Mouse (Mus musculus) layer of hippocampus, adult 9-10 months (tissue): ENCODE data around the gene Slc8a1.
A peak's percentile ranks its signal among the peaks of the same experiment; 100 is the strongest.

Source experiments
- DNase-seq: peaks from one replicate; pipeline ENCODE4 v3.0.0; 2022; ENCODE audit warnings: low spot score

Slc8a1 gene

GRCm38 (mm10) chr17:81554052-81554734, 184.0 kb downstream of the Slc8a1 start:
- no peak for DNase-seq

DNA sequence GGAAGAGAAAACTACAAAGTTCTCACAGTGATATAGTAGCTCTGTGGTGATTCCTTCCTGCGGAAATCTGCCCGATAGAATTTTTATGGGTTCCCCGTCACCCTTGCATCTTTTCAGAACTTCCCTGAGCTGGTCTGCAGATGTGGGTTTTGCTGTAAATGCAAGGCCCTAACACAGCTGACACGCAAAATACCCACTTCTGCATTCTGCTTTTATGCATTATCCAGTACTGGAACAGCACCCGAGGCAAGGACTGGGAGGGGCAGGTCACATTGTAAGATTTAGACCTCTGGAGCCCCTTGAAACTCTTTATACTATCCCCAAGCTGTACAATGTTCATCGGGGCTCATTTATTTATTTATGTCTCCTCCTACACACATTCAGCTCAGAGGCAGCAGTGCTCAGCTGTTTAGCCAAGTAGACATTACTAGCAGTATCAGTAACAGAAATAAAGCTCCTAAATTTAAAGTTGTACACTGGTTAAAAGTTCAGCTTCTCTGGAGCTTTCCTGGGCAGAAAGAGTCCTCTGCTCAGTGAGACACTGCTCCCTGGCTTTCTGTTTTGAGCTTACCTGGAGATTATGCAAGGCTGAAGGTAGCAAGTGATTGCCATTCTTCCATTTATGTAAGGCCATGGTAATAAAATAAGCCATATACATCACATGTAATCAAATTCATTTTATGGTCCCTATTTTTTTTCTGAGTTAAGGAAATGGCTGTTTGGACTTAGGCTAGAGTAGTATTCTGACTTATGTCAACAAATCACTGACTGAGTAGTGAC, 186.1 kb downstream of the Slc8a1 start:
- DNase-seq = no peak

GRCm38 (mm10) chr17:81550864-81551263, 187.3 kb downstream of the Slc8a1 start:
- no peak for DNase-seq

- DNase-seq = no peak
Measured at GRCm38 (mm10) chr17:81548016-81548415, 190.2 kb downstream of the Slc8a1 start.

DNA sequence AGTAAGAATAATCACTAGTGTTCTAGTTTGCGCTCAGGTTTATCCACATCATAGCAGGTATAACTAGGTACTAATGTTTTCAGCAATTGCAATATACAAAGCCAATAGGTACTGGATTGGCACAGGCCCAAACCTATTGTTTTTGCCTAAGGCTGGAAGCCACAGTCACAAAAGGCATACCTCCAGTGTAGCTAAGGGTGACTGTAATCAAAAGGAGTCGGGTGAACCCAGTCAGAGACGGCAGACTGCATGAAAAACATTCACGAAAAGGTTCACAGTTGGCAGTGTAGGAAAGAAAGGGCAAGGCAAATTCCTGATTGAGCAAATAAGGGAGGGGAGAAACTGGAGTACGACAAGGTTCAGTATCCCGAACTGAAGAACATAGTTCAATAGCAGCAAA, 191.7 kb downstream of the Slc8a1 start:
- no peak for DNase-seq

- DNase-seq = no peak
Measured at GRCm38 (mm10) chr17:81546012-81546411, 192.2 kb downstream of the Slc8a1 start.

- no peak for DNase-seq
Measured at GRCm38 (mm10) chr17:81544926-81545325, 193.3 kb downstream of the Slc8a1 start.

DNA sequence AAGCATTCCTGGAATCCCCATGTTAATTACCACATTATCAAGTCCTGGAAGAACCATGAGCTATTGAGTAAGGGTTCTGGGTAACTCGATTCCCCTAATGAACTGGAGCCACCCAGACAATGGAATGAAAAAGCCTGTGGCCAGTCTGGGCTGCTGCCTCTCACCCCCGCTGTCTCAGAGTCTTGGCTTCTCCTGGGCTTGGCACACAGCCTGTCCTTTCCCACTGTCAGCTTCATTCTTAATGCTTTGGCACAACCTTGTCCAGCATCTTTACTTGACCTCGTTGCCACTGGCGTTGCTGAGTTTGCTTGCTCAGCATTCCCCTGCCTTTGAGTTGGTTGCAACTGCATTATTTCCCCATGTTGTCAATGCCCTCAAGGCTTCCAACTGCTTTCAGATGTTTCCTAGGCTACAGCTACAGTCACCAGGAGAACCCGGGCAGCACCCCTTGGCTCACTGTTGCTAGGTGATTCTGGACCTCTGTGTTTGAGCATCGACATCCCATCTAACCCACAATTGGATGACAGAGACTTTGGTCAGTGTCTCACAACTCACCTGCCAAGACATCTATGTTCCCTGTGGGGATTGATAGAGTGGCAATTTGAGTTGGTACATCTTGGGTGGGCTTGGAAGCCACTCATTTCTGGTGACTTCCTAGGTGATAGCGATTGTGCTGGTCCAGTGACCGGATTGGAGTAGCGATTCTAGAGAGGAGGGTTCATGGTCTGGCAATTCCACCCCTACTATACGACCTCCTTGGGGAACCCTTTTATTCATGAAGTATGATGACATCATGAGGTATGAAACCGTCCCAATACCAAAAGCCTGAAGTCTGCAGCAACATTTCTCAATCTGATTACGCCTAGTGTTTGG, 195.6 kb downstream of the Slc8a1 start:
- DNase-seq = no peak

DNA sequence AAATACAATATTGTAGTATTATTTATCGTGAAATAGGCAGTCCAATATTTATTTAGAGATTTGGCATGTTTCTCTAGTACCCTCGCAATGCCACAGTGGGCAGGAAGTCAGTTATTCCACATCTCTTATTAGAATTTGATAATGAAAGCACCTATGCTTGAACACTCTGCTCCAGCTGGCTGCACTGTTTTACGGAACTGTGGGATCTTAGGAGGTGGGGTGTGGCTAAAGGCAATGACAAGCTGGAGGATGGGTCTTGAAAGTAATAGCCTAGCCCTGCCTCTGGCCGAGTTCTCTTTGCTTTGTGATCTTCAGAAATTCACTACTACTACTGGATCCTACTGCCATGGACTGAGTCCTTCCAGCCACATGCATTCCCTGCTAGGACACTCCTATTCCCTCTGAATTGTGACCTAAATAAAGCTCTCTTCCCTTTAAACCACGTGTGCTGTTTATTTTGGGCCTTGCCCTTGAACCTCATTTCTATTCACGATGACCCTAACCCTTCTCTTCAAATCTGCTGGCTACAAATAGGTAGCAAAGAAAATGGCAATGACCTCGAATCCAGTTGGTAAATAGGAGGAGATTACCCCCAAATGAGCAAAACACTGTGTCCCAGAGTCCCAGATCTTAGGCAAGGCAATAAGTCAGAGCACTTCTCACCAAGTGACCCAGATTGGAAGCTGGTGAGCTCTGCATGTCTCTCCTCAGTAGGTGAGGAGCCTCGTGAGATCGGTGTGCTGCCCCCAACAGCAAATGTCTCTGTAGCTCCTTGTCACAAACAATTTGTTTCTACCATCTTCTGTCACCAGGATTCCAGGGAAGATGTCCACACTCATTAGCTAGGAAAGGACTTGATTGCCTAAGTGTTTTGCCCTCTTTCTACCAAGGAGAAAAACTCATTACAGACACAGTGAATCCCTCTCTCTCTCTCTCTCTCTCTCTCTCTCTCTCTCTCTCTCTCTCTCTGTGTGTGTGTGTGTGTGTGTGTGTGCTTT, 199.7 kb downstream of the Slc8a1 start:
- DNase-seq = no peak

- DNase-seq = no peak
Measured at GRCm38 (mm10) chr17:81536093-81536492, 202.1 kb downstream of the Slc8a1 start.

- no peak for DNase-seq
Measured at GRCm38 (mm10) chr17:81529849-81530248, 208.3 kb downstream of the Slc8a1 start.

DNA sequence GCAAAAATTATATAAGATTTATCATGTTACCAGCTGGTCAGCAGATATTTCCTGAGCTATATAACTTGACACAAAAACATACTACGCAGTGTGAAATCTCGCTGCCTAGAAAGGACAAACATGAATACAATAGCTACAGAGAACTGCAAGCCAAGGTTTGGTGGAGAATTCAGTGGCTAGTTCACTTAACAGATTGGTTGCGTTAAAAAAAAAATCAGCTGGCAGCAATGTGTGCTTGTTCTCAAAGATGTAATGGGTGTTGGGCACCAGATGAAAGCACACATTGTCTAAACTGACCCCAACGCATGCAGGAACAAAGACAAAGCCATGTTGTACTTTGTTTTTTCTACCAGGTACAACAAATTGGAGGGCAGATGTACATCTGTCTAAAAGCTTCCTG, 209.2 kb downstream of the Slc8a1 start:
- DNase-seq = no peak

DNA sequence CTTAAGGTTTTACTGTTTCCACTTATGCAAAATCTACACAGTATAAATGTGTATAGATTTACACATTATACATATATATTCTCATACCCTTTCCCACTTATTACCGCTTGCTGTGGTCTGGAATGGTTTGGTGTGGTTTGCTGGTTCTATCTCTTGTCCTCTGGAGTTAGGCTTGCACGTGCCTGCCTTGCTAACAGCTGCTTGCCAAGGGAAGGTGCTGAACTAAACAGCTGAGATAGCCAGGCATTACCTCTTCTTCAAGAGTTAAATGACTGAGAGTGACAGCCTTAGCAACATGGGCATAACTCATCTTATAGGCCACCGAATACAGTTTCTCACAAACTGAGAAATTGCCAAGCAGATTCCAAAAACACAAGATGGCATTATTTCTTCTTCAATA, 211.7 kb downstream of the Slc8a1 start:
- no peak for DNase-seq

- no peak for DNase-seq
Measured at GRCm38 (mm10) chr17:81524826-81525225, 213.4 kb downstream of the Slc8a1 start.

- DNase-seq = no peak
Measured at GRCm38 (mm10) chr17:81523943-81524342, 214.2 kb downstream of the Slc8a1 start.

DNA sequence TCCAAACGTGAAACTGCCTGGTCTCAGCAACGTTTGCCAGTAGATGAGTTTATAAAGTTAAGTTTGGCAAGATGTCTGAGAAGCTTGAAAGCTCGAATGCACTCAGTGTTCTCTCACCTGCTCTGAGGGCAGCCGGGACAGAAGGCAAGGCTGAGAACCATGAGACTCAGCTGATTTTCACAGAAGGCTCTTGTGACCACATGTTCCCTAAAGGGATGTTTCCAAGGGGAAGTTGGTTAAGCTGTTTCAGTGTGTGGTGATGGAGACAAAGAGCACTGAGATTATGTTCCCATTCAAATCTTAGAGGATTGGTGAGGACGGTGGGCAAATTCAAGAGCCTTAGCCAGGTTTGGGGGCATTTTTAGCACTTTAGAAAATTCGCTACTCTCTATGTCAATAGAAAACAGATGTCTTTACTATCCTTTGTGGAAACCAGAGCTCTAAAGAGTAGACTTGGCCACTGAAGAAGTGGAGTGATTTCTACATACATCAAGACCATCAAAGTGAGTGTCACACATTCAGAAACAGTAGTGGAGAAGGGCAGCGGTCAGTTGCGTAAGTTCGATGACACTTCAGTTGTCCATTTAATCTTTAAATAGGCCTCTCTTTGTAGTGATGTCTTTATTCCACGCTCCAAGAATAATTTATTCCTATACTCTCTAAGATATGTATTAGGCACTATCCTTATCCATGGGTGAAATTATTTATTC, 219.7 kb downstream of the Slc8a1 start:
- DNase-seq = no peak

DNA sequence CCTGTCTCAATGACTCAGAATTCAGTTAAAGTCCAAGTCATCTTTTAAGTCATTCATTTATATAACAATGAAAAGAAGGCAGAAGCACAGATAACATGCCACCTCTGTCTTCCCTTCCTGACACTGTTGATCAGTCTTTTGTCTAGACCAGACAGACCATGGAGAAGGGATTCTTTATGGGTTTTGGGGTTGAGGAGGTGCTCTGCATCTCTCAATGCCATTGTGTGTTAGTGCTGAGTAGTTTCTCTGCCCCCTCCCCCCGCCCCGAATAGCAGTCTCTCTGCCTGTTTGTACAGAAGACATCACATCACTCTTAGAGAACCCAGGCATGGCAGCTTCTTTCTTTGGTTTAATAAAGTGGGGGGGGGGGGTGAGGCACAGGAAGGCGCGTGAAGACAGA, 222.0 kb downstream of the Slc8a1 start:
- DNase-seq = no peak

GRCm38 (mm10) chr17:81514022-81514421, 224.2 kb downstream of the Slc8a1 start:
- no peak for DNase-seq

DNA sequence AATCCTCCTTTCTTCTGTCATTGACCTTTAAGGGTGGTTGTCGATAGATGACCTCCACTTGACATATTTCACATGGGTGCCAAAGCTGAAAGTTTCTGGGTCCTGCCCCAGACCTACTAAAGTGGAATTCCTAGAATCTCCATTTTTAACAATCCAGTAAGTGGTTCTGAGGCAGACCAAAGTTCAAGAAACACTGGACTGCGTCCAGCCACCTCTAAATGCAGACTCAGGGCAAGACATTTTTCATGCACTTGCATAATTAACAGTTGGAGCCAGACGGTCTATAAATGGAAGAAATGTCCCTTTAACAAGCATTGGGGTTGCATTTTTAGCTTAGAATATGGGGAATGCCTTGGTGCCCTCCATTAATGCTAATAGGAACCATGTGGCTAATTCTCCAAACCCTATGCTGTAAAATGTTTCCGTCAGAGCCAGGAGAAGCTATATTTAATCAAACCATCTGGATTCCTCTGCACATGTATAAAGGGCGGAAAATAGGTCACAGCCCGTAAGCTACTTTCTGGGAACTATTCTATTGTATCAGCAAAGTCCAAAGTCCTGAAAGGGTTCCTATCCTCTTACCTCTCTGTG, 224.7 kb downstream of the Slc8a1 start:
- DNase-seq = no peak

GRCm38 (mm10) chr17:81505162-81505685, 233.0 kb downstream of the Slc8a1 start:
- DNase-seq = peak; percentile 54
